Mouse (Mus musculus) hindbrain, embryonic 15.5 days (tissue): ENCODE measurements around the gene Alx3. TPM values are rescaled to one million over a fixed set of nuclear protein-coding genes. Genes with fewer than 3 reads are reported as not detected.
A peak's percentile ranks its signal among the peaks of the same experiment; 100 is the strongest.

Experiments
- ATAC-seq: fragments of 200-750 bp; cut with Nextera tagmentation; 2 replicates; pipeline ENCODE4 v1.8.0; 2017; ENCODE audit warnings: low read depth, moderate number of reproducible peaks, moderate TSS enrichment; ENCODE audit not compliant: low FRiP score
- H3K27ac ChIP-seq: fragments of 300-500 bp; sonication (generic); replicated peaks from 2 replicates; pipeline ENCODE4 v1.5.1; 2015; ENCODE audit warnings: mild to moderate bottlenecking, inconsistent platforms
- H3K27me3 ChIP-seq: fragments of 300-500 bp; sonication (generic); 2 replicates; pipeline ENCODE4 v1.6.1; 2015; ENCODE audit warnings: control low read depth, inconsistent platforms
- H3K36me3 ChIP-seq: fragments of 300-500 bp; sonication (generic); 2 replicates; pipeline ENCODE4 v1.6.1; 2015; ENCODE audit warnings: control low read depth, inconsistent platforms
- H3K4me1 ChIP-seq: fragments of 300-500 bp; sonication (generic); replicated peaks from 2 replicates; pipeline ENCODE4 v1.6.1; 2015; ENCODE audit warnings: control low read depth, inconsistent platforms
- H3K4me2 ChIP-seq: fragments of 300-500 bp; sonication (generic); 2 replicates; pipeline ENCODE4 v1.6.1; 2015; ENCODE audit warnings: moderate library complexity, mild to moderate bottlenecking, inconsistent platforms
- H3K4me3 ChIP-seq: fragments of 300-500 bp; sonication (generic); 2 replicates; pipeline ENCODE4 v1.5.1; 2015; ENCODE audit warnings: mild to moderate bottlenecking, inconsistent platforms
- H3K9ac ChIP-seq: fragments of 300-500 bp; sonication (generic); 2 replicates; pipeline ENCODE4 v1.6.1; 2015; ENCODE audit warnings: inconsistent platforms
- H3K9me3 ChIP-seq: fragments of 300-500 bp; sonication (generic); 2 replicates; pipeline ENCODE4 v1.6.1; 2016; ENCODE audit warnings: control low read depth, inconsistent platforms
- WGBS: fragments of 180-500 bp; shearing (Covaris S2); methylation state at CpG from one replicate; pipeline ENCODE4 v1.1.7; 2015; 5-methylcytosine and 5-hydroxymethylcytosine counted together
- polyA plus RNA-seq: library from polyadenylated mRNA; unstranded; fragments of >200 nt; fragmentation: Nextera tagmentation; extraction: Ambion mirVana; gene quantifications from 2 replicates; pipeline ENCODE4 v1.2.1, GENCODE M21; 2015

Gene Alx3
- polyA plus RNA-seq: 0.16 and 1.1 TPM in 2 replicates

- Histone ChIP-seq H3K27ac (no peak within 1 kb of the TSS), H3K9ac (no peak within 1 kb of the TSS; the same call in 1 of the 2 replicates), H3K9me3 (no peaks in the 10 kb centered on the region), H3K4me1 (peaks cover 17% of the 10 kb centered on the region), H3K4me3 (peak within 1 kb of the TSS; percentile 28), H3K4me2 (peak within 1 kb of the TSS; percentile 54), H3K27me3 (peaks cover 74% of the 10 kb centered on the region), H3K36me3 (no peaks in the 10 kb centered on the region)
- under 1% methylated on average over 30 of the region's 46 CpGs for WGBS
- ATAC-seq: no peak
Observed at GRCm38 (mm10) chr3:107594662-107595263, at the start of gene Alx3. TSS of gene Alx3 (plus strand) at chr3:107595031.

GRCm38 (mm10) chr3:107545278-107545677 lies 49.6 kb upstream of the Alx3 start:
- no peak for ATAC-seq
- H3K9me3 ChIP-seq: no peaks in the 10 kb centered on the region
- H3K9ac ChIP-seq: no peak overlapping the region
- H3K4me3 ChIP-seq: no peak overlapping the region
- H3K36me3 ChIP-seq: no peaks in the 10 kb centered on the region
- H3K4me2 ChIP-seq: no peak overlapping the region
- H3K27me3 ChIP-seq: no peaks in the 10 kb centered on the region
- peaks cover 11% of the 10 kb centered on the region; the same call in 1 of the 2 replicates for H3K4me1 ChIP-seq
- H3K27ac ChIP-seq: no peak overlapping the region
- WGBS: 70% methylated on average over 5 of the region's 5 CpGs

GRCm38 (mm10) chr3:107545716-107546412 lies 49.0 kb upstream of the Alx3 start:
- no peaks in the 10 kb centered on the region for H3K36me3 ChIP-seq
- H3K27ac ChIP-seq: no peak overlapping the region
- no peak for ATAC-seq

GRCm38 (mm10) chr3:107546956-107547355 lies 47.9 kb upstream of the Alx3 start:
- Histone ChIP-seq H3K4me3 (no peak overlapping the region), H3K4me2 (no peak overlapping the region), H3K27ac (0 out of 2 replicates have a peak overlapping the region, but pooled peaks have one; percentile 5), H3K4me1 (peaks cover 11% of the 10 kb centered on the region; the same call in 1 of the 2 replicates), H3K9me3 (no peaks in the 10 kb centered on the region), H3K36me3 (no peaks in the 10 kb centered on the region), H3K9ac (no peak overlapping the region), H3K27me3 (no peaks in the 10 kb centered on the region)
- 44% methylated on average over 2 of the region's 2 CpGs for WGBS
- ATAC-seq: peak; percentile 78

More at GRCm38 (mm10) chr3:107545716-107546412, 49.0 kb upstream of the Alx3 start:
- H3K4me2 ChIP-seq: no peak overlapping the region
- H3K27me3 ChIP-seq: no peaks in the 10 kb centered on the region
- no peak overlapping the region for H3K4me3 ChIP-seq
- H3K4me1 ChIP-seq: peaks cover 11% of the 10 kb centered on the region; the same call in 1 of the 2 replicates
- no peak overlapping the region for H3K9ac ChIP-seq
- 56% methylated on average over 10 of the region's 10 CpGs for WGBS
- H3K9me3 ChIP-seq: no peaks in the 10 kb centered on the region

- no peaks in the 10 kb centered on the region for H3K36me3 ChIP-seq
- no peak overlapping the region for H3K9ac ChIP-seq
- H3K9me3 ChIP-seq: no peaks in the 10 kb centered on the region
- no peaks in the 10 kb centered on the region for H3K27me3 ChIP-seq
- WGBS: 73% methylated on average over 17 of the region's 17 CpGs
- H3K4me2 ChIP-seq: no peak overlapping the region
- H3K4me3 ChIP-seq: no peak overlapping the region
- H3K4me1 ChIP-seq: peaks cover 22% of the 10 kb centered on the region
- no peak overlapping the region for H3K27ac ChIP-seq
- no peak; the same call in 1 of the 2 replicates for ATAC-seq
Observed at GRCm38 (mm10) chr3:107550409-107551049, 44.3 kb upstream of the Alx3 start.

- WGBS: 96% methylated on average over 2 of the region's 2 CpGs
- H3K4me3 ChIP-seq: no peak within 1 kb of the TSS
- no peaks in the 10 kb centered on the region for H3K27me3 ChIP-seq
- no peak within 1 kb of the TSS for H3K27ac ChIP-seq
- no peak within 1 kb of the TSS for H3K4me2 ChIP-seq
- ATAC-seq: no peak
- H3K9ac ChIP-seq: no peak within 1 kb of the TSS
- peaks cover 11% of the 10 kb centered on the region; the same call in 1 of the 2 replicates for H3K4me1 ChIP-seq
- no peaks in the 10 kb centered on the region for H3K36me3 ChIP-seq
- H3K9me3 ChIP-seq: no peaks in the 10 kb centered on the region
Observed at GRCm38 (mm10) chr3:107554842-107555241, 40.0 kb upstream of the Alx3 start, which contains the start of gene Ubl4b. TSS of gene Ubl4b (minus strand) at chr3:107555073.

GRCm38 (mm10) chr3:107558740-107559139 lies 36.1 kb upstream of the Alx3 start:
- 37% methylated on average over 3 of the region's 3 CpGs for WGBS
- no peaks in the 10 kb centered on the region for H3K9me3 ChIP-seq
- no peak overlapping the region for H3K4me3 ChIP-seq
- H3K4me2 ChIP-seq: no peak overlapping the region
- H3K36me3 ChIP-seq: no peaks in the 10 kb centered on the region
- no peak overlapping the region for H3K9ac ChIP-seq
- H3K27me3 ChIP-seq: no peaks in the 10 kb centered on the region
- H3K27ac ChIP-seq: no peak overlapping the region
- H3K4me1 ChIP-seq: 0 out of 2 replicates have a peak, but pooled peaks cover 4% of the 10 kb centered on the region
- ATAC-seq: no peak

- peak; percentile 68 for ATAC-seq
- H3K36me3 ChIP-seq: no peaks in the 10 kb centered on the region
Observed at GRCm38 (mm10) chr3:107559183-107559582, 35.6 kb upstream of the Alx3 start.

GRCm38 (mm10) chr3:107562104-107562503 lies 32.7 kb upstream of the Alx3 start:
- Histone ChIP-seq H3K36me3 (no peaks in the 10 kb centered on the region), H3K27ac (no peak overlapping the region), H3K9me3 (no peaks in the 10 kb centered on the region), H3K9ac (no peak overlapping the region), H3K27me3 (no peaks in the 10 kb centered on the region), H3K4me2 (no peak overlapping the region), H3K4me3 (no peak overlapping the region), H3K4me1 (no peaks in the 10 kb centered on the region)
- WGBS: 78% methylated on average over 2 of the region's 2 CpGs
- ATAC-seq: no peak

More at GRCm38 (mm10) chr3:107559183-107559582, 35.6 kb upstream of the Alx3 start:
- WGBS: 8% methylated on average over 3 of the region's 3 CpGs
- H3K4me1 ChIP-seq: 0 out of 2 replicates have a peak, but pooled peaks cover 4% of the 10 kb centered on the region
- H3K27ac ChIP-seq: no peak overlapping the region
- H3K4me2 ChIP-seq: no peak overlapping the region
- H3K9me3 ChIP-seq: no peaks in the 10 kb centered on the region
- no peaks in the 10 kb centered on the region for H3K27me3 ChIP-seq
- H3K9ac ChIP-seq: no peak overlapping the region
- H3K4me3 ChIP-seq: no peak overlapping the region

GRCm38 (mm10) chr3:107562591-107562990 lies 32.2 kb upstream of the Alx3 start:
- H3K4me1 ChIP-seq: no peaks in the 10 kb centered on the region
- ATAC-seq: no peak

GRCm38 (mm10) chr3:107563880-107564279 lies 31.0 kb upstream of the Alx3 start:
- no peak overlapping the region for H3K4me2 ChIP-seq
- no peaks in the 10 kb centered on the region for H3K36me3 ChIP-seq
- WGBS: 40% methylated on average over 4 of the region's 4 CpGs
- H3K4me3 ChIP-seq: no peak overlapping the region
- no peaks in the 10 kb centered on the region for H3K4me1 ChIP-seq
- no peak for ATAC-seq
- no peak overlapping the region for H3K9ac ChIP-seq
- no peaks in the 10 kb centered on the region for H3K9me3 ChIP-seq
- no peaks in the 10 kb centered on the region for H3K27me3 ChIP-seq
- no peak overlapping the region for H3K27ac ChIP-seq

More at GRCm38 (mm10) chr3:107562591-107562990, 32.2 kb upstream of the Alx3 start:
- Histone ChIP-seq H3K9me3 (no peaks in the 10 kb centered on the region), H3K36me3 (no peaks in the 10 kb centered on the region), H3K4me3 (no peak overlapping the region), H3K27ac (no peak overlapping the region), H3K4me2 (no peak overlapping the region), H3K9ac (no peak overlapping the region), H3K27me3 (no peaks in the 10 kb centered on the region)
- 77% methylated on average over 4 of the region's 4 CpGs for WGBS

GRCm38 (mm10) chr3:107565331-107565730 lies 29.5 kb upstream of the Alx3 start:
- no peak for ATAC-seq
- Histone ChIP-seq H3K4me2 (no peak overlapping the region), H3K9ac (no peak overlapping the region), H3K4me3 (no peak overlapping the region), H3K27ac (no peak overlapping the region), H3K27me3 (no peaks in the 10 kb centered on the region), H3K36me3 (no peaks in the 10 kb centered on the region), H3K9me3 (no peaks in the 10 kb centered on the region), H3K4me1 (no peaks in the 10 kb centered on the region)
- 46% methylated on average over 3 of the region's 3 CpGs for WGBS
